Mouse (Mus musculus) midbrain, embryonic 16.5 days (tissue): ENCODE data around the gene Disc1. TPM values are rescaled to one million over a fixed set of nuclear protein-coding genes. Genes with fewer than 3 reads are reported as not detected.
A peak's percentile ranks its signal among the peaks of the same experiment; 100 is the strongest.

Experiments
- ATAC-seq: fragments of 200-750 bp; cut with Nextera tagmentation; 2 replicates; pipeline ENCODE4 v1.8.0; 2017; ENCODE audit warnings: moderate TSS enrichment
- H3K27ac ChIP-seq: fragments of 300-500 bp; sonication (generic); 2 replicates; pipeline ENCODE4 v1.5.1; 2014; ENCODE audit warnings: mild to moderate bottlenecking, low read length, mixed read lengths
- H3K27me3 ChIP-seq: fragments of 300-500 bp; sonication (generic); 2 replicates; pipeline ENCODE4 v1.6.1; 2014; ENCODE audit warnings: low read depth, low read length, mixed read lengths; ENCODE audit not compliant: control insufficient read depth, insufficient read depth
- H3K36me3 ChIP-seq: fragments of 300-500 bp; sonication (generic); 2 replicates; pipeline ENCODE4 v1.6.1; 2014; ENCODE audit warnings: mild to moderate bottlenecking, low read length, moderate library complexity, mixed read lengths; ENCODE audit not compliant: control insufficient read depth, insufficient read depth
- H3K4me1 ChIP-seq: fragments of 300-500 bp; sonication (generic); 2 replicates; pipeline ENCODE4 v1.6.1; 2014; ENCODE audit warnings: mild to moderate bottlenecking, low read length, mixed read lengths; ENCODE audit not compliant: control insufficient read depth, insufficient read depth
- H3K4me2 ChIP-seq: fragments of 300-500 bp; sonication (generic); 2 replicates; pipeline ENCODE4 v1.6.1; 2014; ENCODE audit warnings: mild to moderate bottlenecking, low read length, mixed read lengths
- H3K4me3 ChIP-seq: fragments of 300-500 bp; sonication (generic); 2 replicates; pipeline ENCODE4 v1.5.1; 2014; ENCODE audit warnings: low read depth, mild to moderate bottlenecking, low read length, moderate library complexity, mixed read lengths
- H3K9ac ChIP-seq: fragments of 300-500 bp; sonication (generic); 2 replicates; pipeline ENCODE4 v1.6.1; 2014; ENCODE audit warnings: low read depth, low read length, mixed read lengths
- H3K9me3 ChIP-seq: fragments of 300-500 bp; sonication (generic); replicated peaks from 2 replicates; pipeline ENCODE4 v1.6.1; 2014; ENCODE audit warnings: mild to moderate bottlenecking, low read length, mixed read lengths; ENCODE audit not compliant: control insufficient read depth, poor library complexity, severe bottlenecking
- WGBS: fragments of 180-500 bp; shearing (Covaris S2); extraction: QIAGEN DNeasy Blood & Tissue Kit; methylation state at CpG from one replicate; pipeline ENCODE4 v1.1.7; 2014; 5-methylcytosine and 5-hydroxymethylcytosine counted together
- microRNA-seq: library from miRNA; unstranded; fragments of <30 nt; microRNA quantifications from one replicate; pipeline ENCODE4, GENCODE M21; 2017
- polyA plus RNA-seq: library from polyadenylated mRNA; unstranded; fragments of >200 nt; fragmentation: Nextera tagmentation; extraction: Ambion mirVana; gene quantifications from 2 replicates; pipeline ENCODE4 v1.2.1, GENCODE M21; 2015

Disc1 gene
- polyA plus RNA-seq, 1 experiment from 2014 or later, result 1.2 TPM

DNA sequence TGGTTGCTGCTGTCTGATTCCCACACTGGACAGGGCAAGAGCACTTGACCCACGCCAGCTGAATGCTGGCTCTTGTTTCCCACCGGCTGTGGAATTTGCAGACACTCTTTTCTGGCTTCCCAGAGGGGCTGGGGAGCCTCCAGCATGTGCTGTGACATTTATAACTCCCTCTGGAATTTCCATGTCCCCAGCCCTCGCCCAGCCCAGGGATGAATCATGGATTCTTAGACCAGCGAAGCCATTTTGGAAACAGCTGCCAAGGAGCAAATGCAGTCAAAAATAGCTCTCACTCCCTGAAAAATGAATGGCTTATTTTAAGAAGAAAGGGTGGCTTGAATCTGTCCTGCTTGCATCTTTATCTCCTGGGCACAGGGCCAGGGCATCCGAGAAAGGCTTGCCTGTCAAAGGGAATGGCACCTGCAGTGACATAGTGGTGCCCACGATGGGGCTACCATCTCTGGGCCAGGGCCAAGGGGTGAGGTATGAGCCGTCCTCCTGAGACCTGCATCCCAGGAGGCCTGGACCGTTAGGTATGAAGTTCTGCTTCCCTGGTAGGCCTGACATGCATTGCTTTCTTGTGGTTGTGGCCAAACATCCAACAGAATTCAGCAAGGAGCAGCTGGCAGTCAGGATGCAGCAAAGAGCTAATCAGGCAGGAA is 239.1 kb downstream of the Disc1 start:
- no peaks in the 10 kb centered on the region for H3K9me3 ChIP-seq
- no peak overlapping the region for H3K4me3 ChIP-seq
- no peak overlapping the region for H3K9ac ChIP-seq
- no peaks in the 10 kb centered on the region for H3K36me3 ChIP-seq
- H3K27ac ChIP-seq, result peak overlapping the region; percentile 15; the same call in 1 of the 2 replicates
- H3K4me2 ChIP-seq, result no peak overlapping the region
- ATAC-seq, result 0 out of 2 replicates have a peak, but pooled peaks have one; percentile 11
- no peaks in the 10 kb centered on the region; the same call in 1 of the 2 replicates for H3K4me1 ChIP-seq
- no peaks in the 10 kb centered on the region for H3K27me3 ChIP-seq
- WGBS, result 52% methylated on average over 8 of the region's 8 CpGs

DNA sequence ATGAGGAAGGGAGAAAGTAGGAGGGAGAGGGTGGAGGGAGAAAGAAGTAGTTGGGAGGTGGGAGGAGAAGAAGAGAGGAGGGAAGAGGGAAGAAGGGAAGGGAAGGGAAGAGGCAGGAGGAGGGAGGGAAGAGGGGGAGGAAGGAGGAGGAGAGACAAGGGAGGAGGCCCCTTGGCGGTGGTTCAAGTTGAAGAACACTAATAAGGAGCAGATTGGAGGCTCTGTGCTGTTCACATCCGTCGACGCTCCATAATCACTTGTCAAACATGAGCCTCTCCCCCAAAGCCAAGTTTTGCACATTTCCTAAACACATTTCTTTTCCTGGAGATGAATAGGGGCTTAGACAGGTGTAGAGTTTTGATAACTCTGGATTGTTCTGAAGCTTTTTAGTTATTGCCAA is 245.3 kb downstream of the Disc1 start:
- no peaks in the 10 kb centered on the region for H3K36me3 ChIP-seq
- H3K27ac ChIP-seq, result no peak overlapping the region
- ATAC-seq, result no peak
- 53% methylated on average over 4 of the region's 4 CpGs for WGBS
- no peak overlapping the region for H3K4me2 ChIP-seq
- no peaks in the 10 kb centered on the region for H3K4me1 ChIP-seq
- H3K27me3 ChIP-seq, result no peaks in the 10 kb centered on the region
- no peak overlapping the region for H3K4me3 ChIP-seq
- H3K9ac ChIP-seq, result no peak overlapping the region
- H3K9me3 ChIP-seq, result no peaks in the 10 kb centered on the region

DNA sequence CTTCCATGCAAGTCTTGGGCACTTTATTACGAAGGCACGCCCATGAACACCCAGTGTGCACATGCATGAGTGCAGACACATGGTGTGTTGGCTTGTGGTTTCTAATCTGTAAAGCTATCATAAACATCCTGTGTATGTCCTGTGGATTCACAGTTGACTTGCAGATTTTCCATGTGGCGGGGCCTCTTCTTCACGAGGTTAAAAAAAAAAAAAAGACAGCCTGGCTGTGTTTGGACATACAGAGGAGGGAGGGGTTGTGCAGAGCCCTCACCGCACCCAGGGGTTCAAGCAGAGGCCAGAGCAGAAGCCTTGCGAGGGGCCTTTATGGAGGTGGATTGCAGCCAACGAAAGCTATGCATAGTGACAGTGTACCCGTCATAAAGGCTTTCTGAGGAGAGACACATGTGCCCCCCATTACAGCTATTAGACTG is 248.0 kb downstream of the Disc1 start:
- H3K36me3 ChIP-seq, result no peaks in the 10 kb centered on the region
- H3K9ac ChIP-seq, result no peak overlapping the region
- H3K27me3 ChIP-seq, result no peaks in the 10 kb centered on the region
- no peak overlapping the region for H3K4me2 ChIP-seq
- no peak for ATAC-seq
- no peak overlapping the region for H3K27ac ChIP-seq
- no peaks in the 10 kb centered on the region for H3K9me3 ChIP-seq
- H3K4me1 ChIP-seq, result no peaks in the 10 kb centered on the region
- no peak overlapping the region for H3K4me3 ChIP-seq
- 76% methylated on average over 8 of the region's 8 CpGs for WGBS

DNA sequence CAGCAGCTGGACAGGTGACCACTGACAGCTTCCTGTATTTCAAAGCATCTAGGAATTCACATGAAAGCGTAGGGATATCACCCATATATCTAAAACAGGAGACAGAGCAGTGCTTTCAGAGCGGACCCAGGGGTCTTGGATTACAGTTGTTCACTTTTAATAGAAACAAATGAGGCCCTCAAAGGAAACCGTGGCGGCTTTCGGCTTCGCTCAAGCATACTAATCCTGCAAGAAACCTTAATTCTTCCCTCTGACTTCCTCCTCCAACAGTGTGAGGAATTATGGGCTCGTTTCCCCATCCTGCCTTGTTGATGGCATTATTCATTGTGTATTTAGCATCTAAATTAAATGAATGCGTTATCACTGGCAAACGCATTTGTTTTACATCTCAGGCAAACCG is 252.7 kb downstream of the Disc1 start:
- H3K9ac ChIP-seq, result no peak overlapping the region
- 30% methylated on average over 10 of the region's 10 CpGs for WGBS
- H3K36me3 ChIP-seq, result no peaks in the 10 kb centered on the region
- H3K9me3 ChIP-seq, result no peaks in the 10 kb centered on the region
- no peak for ATAC-seq
- H3K27ac ChIP-seq, result no peak overlapping the region
- peaks cover 8% of the 10 kb centered on the region for H3K4me1 ChIP-seq
- H3K27me3 ChIP-seq, result no peaks in the 10 kb centered on the region
- no peak overlapping the region for H3K4me2 ChIP-seq
- H3K4me3 ChIP-seq, result no peak overlapping the region

DNA sequence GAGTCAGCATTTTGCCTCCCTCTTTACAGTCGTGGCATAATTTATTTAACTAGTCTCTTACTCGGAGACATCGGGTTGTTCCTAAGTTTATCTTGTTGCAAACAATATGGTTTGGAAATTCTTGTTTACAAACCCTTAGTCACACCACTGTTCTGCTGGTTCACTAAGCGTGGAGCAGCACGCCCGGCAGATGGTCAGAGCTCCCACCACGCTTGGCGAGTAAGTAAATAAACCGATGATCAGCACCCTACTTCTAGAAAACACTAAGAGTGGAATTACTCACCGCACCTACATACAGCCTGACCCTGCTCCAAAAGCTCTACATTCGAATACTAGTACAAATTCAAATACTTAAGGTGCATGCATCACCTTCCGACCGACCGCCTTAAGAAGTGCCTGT is 256.0 kb downstream of the Disc1 start:
- WGBS, result 65% methylated on average over 14 of the region's 14 CpGs
- Histone ChIP-seq H3K4me2 (no peak overlapping the region), H3K9ac (no peak overlapping the region), H3K36me3 (no peaks in the 10 kb centered on the region), H3K27me3 (no peaks in the 10 kb centered on the region), H3K4me3 (no peak overlapping the region), H3K27ac (no peak overlapping the region), H3K4me1 (peaks cover 14% of the 10 kb centered on the region), H3K9me3 (no peaks in the 10 kb centered on the region)
- no peak for ATAC-seq

Small RNAs within 50 kb of the gene (microRNA-seq; reads per million reads assigned to microRNA genes)
- not detected for gene Gm22197

Other genes with a start within 250 kb of the Disc1 start
- 70.7 and 74.1 TPM in 2 replicates for gene Gnpat, start 191.2 kb upstream of the Disc1 start, polyA plus RNA-seq
- 25.5 and 27.3 TPM in 2 replicates for gene 2810004N23Rik, start 191.1 kb upstream of the Disc1 start, polyA plus RNA-seq
- 14.1 and 15.3 TPM in 2 replicates for gene Exoc8, start 156.5 kb upstream of the Disc1 start, polyA plus RNA-seq
- gene Sprtn, start 156.3 kb upstream of the Disc1 start, polyA plus RNA-seq, result 9.0 and 9.4 TPM in 2 replicates
- gene Egln1, start 104.9 kb upstream of the Disc1 start, polyA plus RNA-seq, result 15.6 and 17.8 TPM in 2 replicates
- 238 and 243 TPM in 2 replicates for gene Tsnax, start 41.2 kb upstream of the Disc1 start, polyA plus RNA-seq